Mouse (Mus musculus): ENCODE data around the gene Cartpt.

GRCm38 (mm10) chr13:99859082-99859481 lies 41.8 kb downstream of the Cartpt start:
- TF ChIP-seq EP300 (IDR thresholded peaks at IDR 0.05; ENCODE audit: low read depth): no peak
- TF ChIP-seq CTCF (IDR thresholded peaks at IDR 0.05; ENCODE audit: low read depth): peak; percentile 78
